Mouse (Mus musculus) spleen, postnatal 14 days (tissue): Measurements from ENCODE around the gene Acrv1.
"Not testable (repeated sequence)": the region's sequence is repeated elsewhere in the genome, so short reads cannot be mapped to it uniquely, and the experiment has no call there.

ENCODE experiments used
- DNase-seq, 2 experiments: peaks; one replicate each; pipeline ENCODE4 v3.0.0; 2021 to 2022; ENCODE audit warnings: low spot score in 2 of 2

Acrv1 gene

GRCm38 (mm10) chr9:36692920-36693319 is at the start of gene Acrv1:
Gene Acrv1, plus strand, starts transcription at chr9:36693220.
- no peak for DNase-seq

- DNase-seq = not testable (repeated sequence)
Observed at GRCm38 (mm10) chr9:36643276-36643675, 49.7 kb upstream of the Acrv1 start, which contains the start of gene A630095E13Rik. Gene A630095E13Rik, minus strand, starts transcription at chr9:36643376.

- no peak for DNase-seq
Observed at GRCm38 (mm10) chr9:36681424-36681823, 11.6 kb upstream of the Acrv1 start.

- no peak for DNase-seq
Observed at GRCm38 (mm10) chr9:36687329-36687728, 5.7 kb upstream of the Acrv1 start.

GRCm38 (mm10) chr9:36694276-36694675 is 1.3 kb downstream of the Acrv1 start:
- no peak for DNase-seq

GRCm38 (mm10) chr9:36705923-36706322 is 12.9 kb downstream of the Acrv1 start:
- DNase-seq = no peak

GRCm38 (mm10) chr9:36707304-36707703 is 14.3 kb downstream of the Acrv1 start:
- DNase-seq = no peak

- no peak for DNase-seq
Observed at GRCm38 (mm10) chr9:36716624-36717023, 23.6 kb downstream of the Acrv1 start.

GRCm38 (mm10) chr9:36726131-36727033 is 33.4 kb downstream of the Acrv1 start:
- DNase-seq = peak; percentile 77 to 88

GRCm38 (mm10) chr9:36727034-36727755 is 34.2 kb downstream of the Acrv1 start, which contains the start of gene Chek1:
Gene Chek1, minus strand, starts transcription at chr9:36727065.
- DNase-seq = no peak
